Mouse (Mus musculus) liver, embryonic 16.5 days (tissue): Measurements from ENCODE around the gene Sh3bgr. TPM values are rescaled to one million over a fixed set of nuclear protein-coding genes. Genes with fewer than 3 reads are reported as not detected.

Experiments used
- ATAC-seq: fragments of 200-750 bp; cut with Nextera tagmentation; 2 replicates; pipeline ENCODE4 v1.8.0; 2017; ENCODE audit warnings: low read depth, mild to moderate bottlenecking, moderate number of reproducible peaks, moderate library complexity
- H3K27ac ChIP-seq: fragments of 300-500 bp; sonication (generic); 2 replicates; pipeline ENCODE4 v1.5.1; 2014; ENCODE audit warnings: mild to moderate bottlenecking, low read length
- H3K27me3 ChIP-seq: fragments of 300-500 bp; sonication (generic); 2 replicates; pipeline ENCODE4 v1.6.1; 2014; ENCODE audit warnings: low read depth, low read length, mixed read lengths; ENCODE audit not compliant: control insufficient read depth, insufficient read depth
- H3K36me3 ChIP-seq: fragments of 300-500 bp; sonication (generic); 2 replicates; pipeline ENCODE4 v1.6.1; 2014; ENCODE audit warnings: mild to moderate bottlenecking; ENCODE audit not compliant: control insufficient read depth, insufficient read depth
- H3K4me1 ChIP-seq: fragments of 300-500 bp; sonication (generic); 2 replicates; pipeline ENCODE4 v1.6.1; 2014; ENCODE audit warnings: low read depth, low read length, mixed read lengths; ENCODE audit not compliant: control insufficient read depth
- H3K4me2 ChIP-seq: fragments of 300-500 bp; sonication (generic); 2 replicates; pipeline ENCODE4 v1.6.1; 2014; ENCODE audit warnings: low read depth, low read length, mixed read lengths
- H3K4me3 ChIP-seq: fragments of 300-500 bp; sonication (generic); 2 replicates; pipeline ENCODE4 v1.5.1; 2014; ENCODE audit warnings: low read depth, mild to moderate bottlenecking, low read length
- H3K9ac ChIP-seq: fragments of 300-500 bp; sonication (generic); 2 replicates; pipeline ENCODE4 v1.6.1; 2014; ENCODE audit warnings: low read depth, low read length
- H3K9me3 ChIP-seq: fragments of 300-500 bp; sonication (generic); replicated peaks from 2 replicates; pipeline ENCODE4 v1.6.1; 2016; ENCODE audit warnings: low read length; ENCODE audit not compliant: control insufficient read depth
- WGBS: fragments of 180-500 bp; shearing (Covaris S2); extraction: QIAGEN DNeasy Blood & Tissue Kit; methylation state at CpG from one replicate; pipeline ENCODE4 v1.1.7; 2014; ENCODE audit not compliant: insufficient replicate concordance; 5-methylcytosine and 5-hydroxymethylcytosine counted together
- polyA plus RNA-seq: library from polyadenylated mRNA; unstranded; fragments of >200 nt; fragmentation: Nextera tagmentation; extraction: Ambion mirVana; gene quantifications from 2 replicates; pipeline ENCODE4 v1.2.1, GENCODE M21; 2015

Sh3bgr gene
- polyA plus RNA-seq, 1 experiment from 2014 or later, result 1.3 TPM

DNA sequence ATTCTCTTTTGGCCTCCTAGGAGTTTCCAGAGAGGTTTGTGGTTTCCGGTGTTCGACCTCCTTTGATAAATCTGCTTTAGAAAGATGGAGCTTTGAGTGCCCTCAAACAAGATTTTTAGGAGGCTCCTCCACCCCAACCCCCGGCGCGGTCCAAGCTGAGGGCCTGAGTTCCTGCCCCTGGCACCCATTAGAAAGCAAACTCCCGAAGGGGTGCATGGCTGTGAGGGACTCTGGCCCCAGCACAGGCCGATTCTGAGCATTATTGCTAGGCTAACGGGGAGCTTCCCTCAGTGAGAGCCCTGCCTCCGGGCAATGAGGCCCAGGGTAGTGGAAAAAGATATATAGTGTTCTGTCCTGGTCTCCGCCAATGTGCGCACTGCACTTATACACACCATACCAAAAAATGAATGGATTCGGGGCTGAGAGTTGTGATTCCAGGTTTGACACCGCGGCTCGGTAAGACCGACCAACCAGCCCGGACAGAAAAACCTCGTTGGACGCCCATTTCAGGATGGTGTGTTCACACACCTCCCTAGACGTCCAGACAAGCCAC lies 40.4 kb upstream of the Sh3bgr start:
- Histone ChIP-seq H3K36me3 (no peaks in the 10 kb centered on the region), H3K9me3 (no peaks in the 10 kb centered on the region), H3K27me3 (no peaks in the 10 kb centered on the region), H3K27ac (no peak overlapping the region), H3K4me3 (peak overlapping the region; percentile 64), H3K4me1 (no peaks in the 10 kb centered on the region), H3K4me2 (peak overlapping the region; percentile 93), H3K9ac (no peak overlapping the region)
- 67% methylated on average over 20 of the region's 20 CpGs for WGBS
- no peak for ATAC-seq

DNA sequence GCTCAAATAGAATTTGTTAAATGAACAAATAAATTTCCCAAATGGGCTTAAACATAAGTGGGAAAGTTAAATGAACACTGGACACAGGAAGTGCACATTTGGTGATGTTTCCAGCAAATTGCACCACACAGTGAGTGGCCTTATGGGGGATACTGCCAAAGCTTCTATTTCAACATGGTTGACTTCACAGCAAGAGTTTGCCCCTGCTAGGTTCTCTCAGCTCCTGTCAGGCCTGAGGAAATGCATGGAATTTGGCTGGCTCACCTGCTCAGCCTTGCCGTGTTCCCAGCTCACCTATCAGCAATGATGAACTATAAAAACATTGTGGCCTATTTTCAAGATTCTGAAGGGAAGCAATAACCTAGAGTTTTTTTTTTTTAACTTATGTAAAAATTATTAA lies 39.3 kb upstream of the Sh3bgr start:
- Histone ChIP-seq H3K27ac (no peak overlapping the region), H3K27me3 (no peaks in the 10 kb centered on the region), H3K9ac (no peak overlapping the region), H3K4me2 (no peak overlapping the region), H3K36me3 (no peaks in the 10 kb centered on the region), H3K4me3 (no peak overlapping the region), H3K9me3 (no peaks in the 10 kb centered on the region), H3K4me1 (no peaks in the 10 kb centered on the region)
- no peak for ATAC-seq
- 77% methylated on average over 1 of the region's 1 CpGs for WGBS

DNA sequence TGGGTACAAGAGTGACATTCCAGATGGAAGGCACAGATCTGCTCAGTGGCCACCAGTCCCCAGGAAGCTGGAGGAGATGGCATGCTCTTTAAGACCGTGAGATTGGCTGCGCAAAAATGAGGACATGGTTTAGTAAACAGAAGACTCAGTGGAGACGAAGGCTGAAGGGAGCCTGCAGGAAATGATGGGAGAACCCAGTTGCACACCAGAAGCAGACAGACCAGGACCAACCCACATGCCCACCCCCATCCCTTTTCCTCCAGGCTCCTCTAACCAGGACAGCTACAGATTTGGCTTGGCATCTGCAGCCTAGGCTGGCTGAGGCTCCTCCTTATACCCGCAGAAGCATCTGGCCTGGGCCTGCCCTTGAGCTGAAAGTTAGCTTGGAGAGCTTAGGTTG lies 38.9 kb upstream of the Sh3bgr start:
- no peak for ATAC-seq
- no peaks in the 10 kb centered on the region for H3K36me3 ChIP-seq
- no peaks in the 10 kb centered on the region for H3K9me3 ChIP-seq
- 80% methylated on average over 4 of the region's 4 CpGs for WGBS
- no peak overlapping the region for H3K27ac ChIP-seq
- H3K4me2 ChIP-seq, result no peak overlapping the region
- no peaks in the 10 kb centered on the region for H3K4me1 ChIP-seq
- no peak overlapping the region for H3K9ac ChIP-seq
- no peak overlapping the region for H3K4me3 ChIP-seq
- H3K27me3 ChIP-seq, result no peaks in the 10 kb centered on the region

DNA sequence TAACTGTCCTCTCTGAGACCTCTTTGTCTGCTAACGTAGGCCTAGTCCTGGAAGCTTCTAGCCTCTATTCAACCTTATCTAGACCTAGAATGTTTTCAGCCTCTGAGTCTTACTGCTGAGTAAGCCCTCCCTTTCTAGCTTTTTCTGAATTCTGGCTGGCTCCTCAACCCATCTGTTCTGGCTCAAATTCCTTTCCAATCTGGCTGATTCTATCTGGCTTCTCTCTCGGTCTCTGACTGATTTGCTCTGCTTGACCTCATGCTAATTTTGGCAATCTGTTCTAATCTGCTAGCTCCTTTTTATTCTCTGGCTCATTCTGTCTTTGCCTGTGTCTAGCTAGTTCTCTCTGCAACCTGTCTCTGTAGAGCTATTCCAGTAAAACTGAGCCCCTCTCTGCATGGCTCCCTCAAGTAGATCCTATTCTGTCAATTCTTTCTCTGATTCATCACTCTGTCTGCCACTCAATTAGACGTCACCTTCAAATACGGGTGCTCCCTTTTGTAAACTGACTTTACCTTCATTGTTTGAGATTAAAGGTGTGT lies 34.5 kb upstream of the Sh3bgr start:
- Histone ChIP-seq H3K9me3 (no peaks in the 10 kb centered on the region), H3K9ac (no peak overlapping the region), H3K4me3 (no peak overlapping the region), H3K27ac (no peak overlapping the region), H3K4me1 (no peaks in the 10 kb centered on the region), H3K4me2 (no peak overlapping the region), H3K27me3 (no peaks in the 10 kb centered on the region), H3K36me3 (no peaks in the 10 kb centered on the region)
- WGBS, result 59% methylated on average over 4 of the region's 4 CpGs
- no peak for ATAC-seq

DNA sequence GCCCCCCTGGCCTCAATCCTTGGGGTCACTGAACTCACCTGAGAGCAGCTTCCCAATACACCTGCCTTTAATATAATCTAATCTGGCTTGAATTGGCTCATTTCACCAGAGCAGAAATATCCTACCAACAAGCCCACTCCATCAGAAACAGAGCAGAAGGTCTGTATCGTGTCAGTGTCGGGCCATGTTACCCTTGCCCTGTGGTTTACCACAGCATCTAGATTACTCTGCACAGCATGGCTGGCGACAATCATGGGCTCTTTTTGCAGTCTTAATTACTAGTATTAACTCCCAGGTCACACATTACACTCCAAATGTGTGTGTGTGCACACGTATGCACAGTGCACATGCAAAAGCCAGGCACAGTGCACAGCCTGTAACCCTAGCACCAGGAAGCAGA lies 31.4 kb upstream of the Sh3bgr start:
- no peak for ATAC-seq
- no peak overlapping the region for H3K4me3 ChIP-seq
- no peak overlapping the region for H3K9ac ChIP-seq
- no peak overlapping the region for H3K27ac ChIP-seq
- H3K4me1 ChIP-seq, result no peaks in the 10 kb centered on the region
- no peaks in the 10 kb centered on the region for H3K27me3 ChIP-seq
- H3K4me2 ChIP-seq, result no peak overlapping the region
- H3K9me3 ChIP-seq, result no peaks in the 10 kb centered on the region
- H3K36me3 ChIP-seq, result no peaks in the 10 kb centered on the region
- WGBS, result 36% methylated on average over 4 of the region's 4 CpGs

DNA sequence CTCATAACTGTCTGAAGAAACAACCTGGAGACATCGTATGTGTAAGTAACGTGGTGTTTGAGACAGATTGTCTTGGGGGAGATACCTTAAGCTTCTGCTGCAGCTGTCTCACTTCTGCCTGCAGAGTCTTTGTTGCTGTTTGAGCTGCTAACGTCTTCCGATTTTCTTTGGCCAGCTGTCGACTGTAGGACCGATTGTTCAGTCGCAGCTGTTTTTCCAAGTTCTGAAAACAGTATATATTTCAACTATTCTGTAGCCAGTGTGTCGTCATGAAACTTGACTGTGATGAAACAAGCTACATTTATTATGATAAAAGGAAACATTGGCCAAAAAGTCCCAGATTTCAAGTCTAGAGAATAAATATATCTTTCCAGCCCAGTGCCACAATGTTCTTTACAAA lies 26.6 kb upstream of the Sh3bgr start:
- no peaks in the 10 kb centered on the region for H3K4me1 ChIP-seq
- H3K9ac ChIP-seq, result no peak overlapping the region
- H3K9me3 ChIP-seq, result no peaks in the 10 kb centered on the region
- 67% methylated on average over 8 of the region's 8 CpGs for WGBS
- ATAC-seq, result no peak
- H3K36me3 ChIP-seq, result no peaks in the 10 kb centered on the region
- no peak overlapping the region for H3K4me2 ChIP-seq
- H3K27ac ChIP-seq, result no peak overlapping the region
- H3K4me3 ChIP-seq, result no peak overlapping the region
- H3K27me3 ChIP-seq, result no peaks in the 10 kb centered on the region

DNA sequence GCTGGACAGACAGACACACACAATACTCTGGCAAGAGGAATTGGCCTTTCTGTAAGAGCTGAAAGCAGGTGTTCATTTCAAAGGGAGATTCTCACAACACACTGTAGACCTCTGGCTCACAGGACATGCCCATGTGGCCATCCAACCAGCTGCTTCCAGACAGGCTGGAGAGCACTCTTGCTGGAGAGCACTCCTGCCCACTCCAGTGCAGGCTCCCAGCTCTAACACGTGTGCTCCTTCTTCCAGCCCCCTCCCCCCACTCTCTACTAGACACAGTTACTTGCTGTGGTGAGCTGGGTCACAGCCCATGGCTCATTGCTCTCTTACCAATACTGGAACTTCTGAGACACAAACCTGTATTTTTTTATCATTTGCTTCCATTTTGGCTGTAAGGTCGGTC lies 24.9 kb upstream of the Sh3bgr start:
- no peak for ATAC-seq
- Histone ChIP-seq H3K36me3 (no peaks in the 10 kb centered on the region), H3K27ac (no peak overlapping the region), H3K4me3 (no peak overlapping the region), H3K9ac (no peak overlapping the region), H3K27me3 (no peaks in the 10 kb centered on the region), H3K4me1 (no peaks in the 10 kb centered on the region), H3K4me2 (no peak overlapping the region), H3K9me3 (no peaks in the 10 kb centered on the region)
- WGBS, result 39% methylated on average over 2 of the region's 2 CpGs

DNA sequence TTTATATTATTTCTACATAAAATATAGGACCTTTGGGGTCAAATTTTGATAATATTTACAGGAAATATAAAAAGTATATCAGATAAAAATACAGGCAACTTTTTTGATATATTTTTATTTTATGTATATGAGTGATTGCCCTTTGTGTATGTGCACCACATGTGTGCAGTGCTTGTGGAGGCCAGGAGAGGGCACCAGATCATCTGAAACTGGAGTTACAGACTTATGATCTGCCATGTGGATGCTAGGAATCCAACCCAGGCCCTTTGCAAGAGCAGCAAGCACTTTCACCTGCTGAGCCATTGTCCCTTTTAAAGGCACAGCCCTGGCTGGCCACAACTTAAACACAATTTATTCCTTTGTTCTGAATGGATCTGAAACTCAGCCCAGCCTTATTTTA lies 21.1 kb upstream of the Sh3bgr start:
- H3K9ac ChIP-seq, result no peak overlapping the region
- H3K27ac ChIP-seq, result no peak overlapping the region
- H3K4me2 ChIP-seq, result no peak overlapping the region
- no peaks in the 10 kb centered on the region for H3K36me3 ChIP-seq
- no peak for ATAC-seq
- no peaks in the 10 kb centered on the region for H3K9me3 ChIP-seq
- H3K27me3 ChIP-seq, result no peaks in the 10 kb centered on the region
- H3K4me3 ChIP-seq, result no peak overlapping the region
- no peaks in the 10 kb centered on the region for H3K4me1 ChIP-seq

DNA sequence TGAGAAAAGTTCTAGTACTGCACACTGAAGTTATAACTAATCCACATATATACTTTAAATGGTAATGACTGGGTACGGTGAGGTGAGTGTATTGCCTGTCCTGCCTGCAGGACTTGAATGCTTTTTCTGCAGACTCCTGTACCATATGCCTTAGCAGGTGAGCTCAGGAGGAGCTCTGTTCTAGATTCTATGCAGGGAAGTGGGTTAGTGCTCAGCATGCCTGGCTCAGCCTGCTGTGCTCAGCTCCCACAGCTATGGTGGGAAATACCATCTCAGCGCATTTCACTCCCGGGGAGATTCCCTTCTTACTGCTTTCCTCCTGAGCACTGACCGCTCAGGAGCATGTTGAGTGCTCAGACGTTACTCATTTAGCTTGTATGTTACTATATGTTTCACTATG lies 12.6 kb upstream of the Sh3bgr start:
- no peaks in the 10 kb centered on the region for H3K36me3 ChIP-seq
- H3K27me3 ChIP-seq, result peaks cover 11% of the 10 kb centered on the region
- H3K4me1 ChIP-seq, result no peaks in the 10 kb centered on the region; the same call in 1 of the 2 replicates
- no peak overlapping the region for H3K9ac ChIP-seq
- no peaks in the 10 kb centered on the region for H3K9me3 ChIP-seq
- WGBS, result 68% methylated on average over 5 of the region's 5 CpGs
- H3K4me2 ChIP-seq, result no peak overlapping the region
- H3K27ac ChIP-seq, result no peak overlapping the region
- no peak overlapping the region for H3K4me3 ChIP-seq
- no peak for ATAC-seq
